Mouse (Mus musculus) T-helper 1 cell (primary cell): ENCODE measurements at regions not wholly inside any gene's neighbourhood (a gene's known extent, or its start where the extent isn't known, plus 50 kb on each side); places are given as distances from the start of the nearest gene placed in this dataset.

Source experiments
- in situ Hi-C: fragments of 300-600 bp; cut with MboI, MseI; formaldehyde crosslinking; loops from one replicate; pipeline ENCODE4 v1.15.1; 2025; ENCODE audit warnings: high pct_unique_total_duplicates

DNA sequence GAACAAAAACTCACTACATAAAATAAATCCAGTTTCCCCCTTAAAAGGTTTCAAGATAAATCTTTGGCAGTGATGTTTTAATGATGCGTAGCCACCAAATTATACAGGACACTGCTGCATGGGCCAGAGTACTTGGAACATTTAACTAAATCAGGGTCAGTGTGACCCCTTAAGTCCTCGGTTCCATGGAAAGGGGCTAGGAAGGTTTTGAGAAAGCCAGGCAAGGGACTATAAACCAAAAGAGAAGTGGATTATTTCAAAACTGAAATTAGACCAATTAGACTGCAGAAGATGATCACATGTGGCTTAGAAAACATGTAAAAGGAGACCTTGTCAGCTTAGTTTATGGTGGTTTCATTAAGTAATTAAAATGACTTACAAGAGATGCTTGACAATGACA, 276.6 kb upstream of the N6amt1 start:
- in situ Hi-C loops: no loop called here

DNA sequence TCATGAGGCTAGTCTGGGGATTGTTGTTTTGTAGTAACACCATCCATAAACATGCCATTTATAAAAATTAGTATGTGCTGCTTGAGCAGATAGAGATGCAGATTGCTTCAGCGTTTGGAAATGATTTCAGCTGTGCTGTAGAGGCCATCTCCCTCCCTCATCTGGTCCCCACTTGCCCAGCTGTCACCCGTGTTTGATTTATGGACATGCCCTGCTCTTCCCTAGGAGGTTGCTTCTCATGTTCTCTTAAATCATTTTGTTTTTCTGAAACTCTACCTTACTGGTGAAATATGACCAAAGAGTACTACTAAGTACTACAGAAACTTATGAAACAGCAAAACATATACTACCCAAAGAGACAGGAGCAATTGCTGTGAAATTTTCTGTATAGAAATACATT, 284.7 kb upstream of the N6amt1 start:
- in situ Hi-C loops: loop anchor here (10.0 kb wide), 1 partner anchor 176 kb away; no protein-coding TSS in a partner anchor

GRCm38 (mm10) chr16:87067981-87068380, 286.0 kb upstream of the N6amt1 start:
- in situ Hi-C loops: loop anchor here (10.0 kb wide), 1 partner anchor 177 kb away; no protein-coding TSS in a partner anchor

DNA sequence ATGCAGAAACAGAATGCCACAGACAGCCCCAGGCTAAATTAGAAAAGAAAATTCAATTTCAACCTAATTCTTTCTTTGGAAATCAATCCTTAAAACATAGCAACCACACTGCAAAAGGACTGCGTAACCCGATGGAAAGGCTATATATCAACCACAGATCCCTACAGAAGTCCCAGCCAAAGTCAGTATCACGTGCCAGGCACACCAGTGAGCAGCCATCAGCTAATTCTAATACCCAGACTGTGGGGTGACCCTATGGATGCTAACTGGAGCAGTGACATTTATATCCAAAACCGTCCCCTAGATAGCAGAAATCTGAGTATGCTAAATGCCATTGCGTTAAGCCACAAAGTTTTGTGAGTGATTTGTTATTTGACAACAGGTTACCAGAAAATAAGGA, 286.5 kb upstream of the N6amt1 start:
- in situ Hi-C loops: loop anchor here (10.0 kb wide), 1 partner anchor 177 kb away; no protein-coding TSS in a partner anchor

DNA sequence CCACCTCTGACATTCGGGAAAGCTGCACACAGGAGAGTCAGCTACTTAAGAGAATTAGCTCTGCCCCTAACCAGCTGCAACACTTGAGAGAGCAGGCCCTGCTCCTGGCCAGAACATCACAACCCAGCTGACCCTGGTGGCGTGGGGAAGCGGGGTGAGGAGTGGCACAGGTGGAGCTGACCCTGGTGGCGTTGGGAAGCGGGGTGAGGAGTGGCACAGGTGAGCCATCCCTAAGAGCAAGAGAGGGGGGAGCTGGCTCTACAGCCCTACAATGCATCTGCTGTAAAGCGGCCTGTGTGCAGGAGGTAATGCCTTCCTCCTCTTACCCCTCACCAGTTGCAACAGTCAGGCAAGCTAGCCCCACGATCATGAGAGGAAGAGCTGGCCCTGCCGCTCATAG, 293.5 kb upstream of the N6amt1 start:
- in situ Hi-C loops: loop anchor here (10.0 kb wide), 1 partner anchor 184 kb away; no protein-coding TSS in a partner anchor

DNA sequence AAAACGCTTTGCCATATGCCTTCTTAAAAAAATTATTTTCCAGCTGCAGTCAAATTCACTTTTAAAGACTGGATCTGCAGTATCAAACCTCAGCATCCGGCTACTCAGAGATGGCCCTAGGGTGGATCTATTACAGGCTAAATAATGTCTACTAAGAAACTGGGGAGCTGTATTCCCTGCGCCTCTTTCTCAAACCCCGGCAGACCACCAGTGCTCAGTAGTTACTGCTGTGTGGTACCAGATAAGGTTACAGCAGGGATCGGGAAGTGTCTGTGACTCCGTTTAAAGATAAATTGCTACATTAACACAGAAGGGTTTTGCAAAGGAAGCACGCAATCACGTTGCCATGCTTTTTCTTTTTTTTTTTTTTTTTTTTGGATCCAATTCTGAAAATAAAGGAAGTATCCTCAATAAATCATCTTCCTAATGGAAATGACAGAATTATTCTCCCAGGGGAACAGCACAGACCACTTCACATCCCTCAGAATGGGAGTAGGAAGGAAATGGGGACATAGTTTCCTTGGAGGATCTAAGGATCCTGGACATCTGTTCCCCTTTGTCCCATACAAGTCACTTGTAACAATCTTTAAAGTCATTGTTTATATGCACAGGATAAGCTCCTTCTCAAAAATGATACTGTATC, 304.1 kb upstream of the N6amt1 start:
- in situ Hi-C loops: no loop called here

DNA sequence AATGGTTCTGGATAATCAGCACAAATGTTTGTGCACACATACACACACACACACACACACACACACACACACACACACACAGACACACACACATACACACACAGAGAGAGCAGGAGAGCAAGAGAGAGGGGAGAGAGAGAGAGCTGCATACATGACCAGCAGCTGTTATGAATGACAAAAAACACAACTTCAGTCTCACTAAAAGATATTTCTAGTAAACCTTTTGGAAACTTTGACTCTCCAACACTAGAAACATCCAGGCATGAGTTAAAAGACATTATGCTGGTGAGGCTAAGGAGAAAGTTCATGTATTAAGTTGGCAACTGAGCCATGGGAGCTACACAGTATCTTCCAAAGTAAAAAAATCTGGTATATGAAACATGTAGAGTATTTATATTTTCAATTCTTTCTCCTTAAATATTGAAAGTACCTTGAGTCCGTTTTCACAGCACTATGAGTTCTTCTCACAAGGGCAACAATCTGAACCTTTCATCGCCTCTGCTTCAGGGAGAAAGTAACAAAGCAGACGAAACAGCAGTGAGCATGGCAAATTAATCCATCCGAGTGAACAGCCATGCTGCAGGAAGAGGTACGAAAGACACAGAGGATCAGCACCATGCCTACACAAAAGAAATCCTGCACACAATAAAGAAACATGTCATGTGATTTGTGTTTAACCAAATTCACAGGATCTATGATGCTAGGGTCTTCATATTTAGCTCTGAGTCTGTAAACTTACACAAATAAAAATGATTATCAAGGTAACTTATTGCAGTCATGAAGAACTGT, 309.0 kb upstream of the N6amt1 start:
- in situ Hi-C loops: no loop called here

GRCm38 (mm10) chr16:87043689-87044088, 310.3 kb upstream of the N6amt1 start:
- in situ Hi-C loops: no loop called here

DNA sequence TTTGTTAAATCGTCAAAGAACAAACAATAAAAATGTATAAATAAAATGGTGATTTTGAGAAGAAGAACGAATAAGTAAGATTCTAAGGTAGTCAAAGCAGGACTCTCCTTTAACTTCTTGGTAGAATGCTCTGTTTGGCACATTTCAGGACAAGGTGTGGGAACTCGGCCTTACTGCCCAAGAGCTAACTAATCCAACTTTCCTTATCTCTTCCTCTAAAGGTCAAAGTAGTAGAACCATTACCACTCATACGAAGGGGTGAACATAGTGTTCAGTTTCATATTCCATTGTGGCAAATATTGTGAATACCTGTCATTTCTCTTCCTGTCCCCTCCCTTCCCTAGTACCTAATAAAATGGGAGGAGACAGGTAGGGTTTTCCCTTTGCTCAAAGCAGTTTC, 313.6 kb upstream of the N6amt1 start:
- in situ Hi-C loops: no loop called here

DNA sequence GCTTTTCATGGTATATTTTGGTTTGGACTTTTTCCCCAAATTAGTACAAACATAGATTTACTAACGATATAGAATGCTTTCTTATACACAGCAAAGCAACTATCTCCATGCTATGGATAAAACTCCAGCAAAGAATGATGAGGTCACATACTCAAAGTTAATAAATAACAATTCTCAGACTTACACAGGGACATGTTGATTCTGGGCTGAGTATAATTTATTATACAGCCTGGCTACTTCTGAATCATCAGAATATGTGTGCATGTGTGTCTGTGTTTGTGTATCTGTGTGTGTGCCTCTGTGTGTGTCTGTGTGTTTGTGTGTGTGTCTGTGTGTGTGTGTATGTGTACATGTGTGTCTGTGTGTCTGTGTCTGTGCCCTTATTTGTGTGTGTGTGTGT, 314.1 kb upstream of the N6amt1 start:
- in situ Hi-C loops: no loop called here

DNA sequence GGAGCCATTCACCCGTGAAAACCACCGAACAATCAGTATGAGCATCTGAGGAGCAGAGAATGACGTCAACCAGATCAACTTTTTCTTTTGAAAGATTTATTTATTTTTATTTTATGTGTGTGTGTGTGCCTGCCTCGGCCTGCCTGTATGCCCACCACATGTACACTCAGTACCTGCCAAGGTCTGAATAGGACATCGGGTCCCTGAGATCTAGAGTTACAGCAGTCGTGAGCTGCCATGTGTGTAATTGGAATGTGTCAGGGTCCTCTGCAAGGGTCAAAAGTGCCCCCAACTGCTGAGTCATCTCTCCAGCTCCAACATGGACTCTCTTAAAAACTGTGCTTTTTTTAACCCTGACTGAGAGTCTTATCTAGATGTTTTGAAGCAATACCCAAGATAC, 316.9 kb upstream of the N6amt1 start:
- in situ Hi-C loops: no loop called here

DNA sequence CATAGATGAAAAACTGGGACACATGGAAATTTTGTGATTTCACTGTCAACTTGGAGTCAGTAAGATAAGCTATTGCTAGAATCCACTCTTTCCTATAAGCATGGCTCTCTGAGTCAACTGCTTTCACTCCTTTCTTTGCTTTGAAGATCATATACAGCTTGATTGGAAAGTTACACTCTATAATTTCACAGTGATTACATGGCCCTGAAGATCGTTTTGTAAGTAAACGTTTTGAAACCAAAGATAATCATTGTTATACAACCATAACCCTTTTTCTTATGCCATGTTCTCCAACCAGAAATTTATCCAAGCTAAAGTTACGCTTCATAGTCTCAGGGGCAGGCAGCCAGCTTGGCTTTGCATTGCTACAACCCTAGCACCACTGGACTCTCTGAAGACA, 322.1 kb upstream of the N6amt1 start:
- in situ Hi-C loops: no loop called here

GRCm38 (mm10) chr16:87028516-87029145, 325.4 kb upstream of the N6amt1 start:
- in situ Hi-C loops: no loop called here

DNA sequence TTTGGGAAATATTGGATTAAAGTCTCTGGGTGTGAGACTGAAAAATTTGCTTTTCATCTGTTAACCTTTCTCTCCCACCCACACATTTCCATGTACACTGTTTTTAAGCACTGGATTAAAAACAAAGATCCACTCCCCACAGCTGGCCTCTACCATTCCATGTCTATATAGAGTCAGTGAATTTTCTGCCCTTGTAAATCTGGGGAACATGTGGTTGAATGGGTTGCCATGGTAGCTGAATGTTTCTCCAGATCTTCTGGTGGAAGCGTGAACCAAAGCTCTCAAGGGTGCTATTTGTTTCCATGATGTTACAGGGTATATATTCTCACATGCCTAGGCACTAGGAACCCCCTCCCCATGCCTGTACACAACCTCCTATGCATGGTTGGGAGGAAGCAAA, 326.4 kb upstream of the N6amt1 start:
- in situ Hi-C loops: no loop called here

DNA sequence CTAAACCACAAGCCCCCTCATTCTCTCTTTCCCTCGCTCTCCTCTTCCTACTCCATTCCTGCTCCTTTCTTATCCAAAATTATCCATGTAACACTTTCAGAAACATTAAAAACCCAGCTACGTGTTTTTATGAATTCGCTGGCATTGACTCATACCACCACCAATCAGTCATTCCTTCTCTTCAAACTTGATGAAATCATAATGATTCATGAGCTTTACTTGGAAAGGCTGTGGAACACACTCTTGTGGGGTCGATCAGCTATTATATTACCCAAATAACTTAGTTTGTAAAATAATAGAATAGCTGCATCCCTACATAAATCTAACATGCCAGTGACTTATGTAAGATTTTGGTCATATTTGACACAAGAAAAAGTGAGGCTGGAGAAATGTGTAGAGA, 331.9 kb upstream of the N6amt1 start:
- in situ Hi-C loops: no loop called here

DNA sequence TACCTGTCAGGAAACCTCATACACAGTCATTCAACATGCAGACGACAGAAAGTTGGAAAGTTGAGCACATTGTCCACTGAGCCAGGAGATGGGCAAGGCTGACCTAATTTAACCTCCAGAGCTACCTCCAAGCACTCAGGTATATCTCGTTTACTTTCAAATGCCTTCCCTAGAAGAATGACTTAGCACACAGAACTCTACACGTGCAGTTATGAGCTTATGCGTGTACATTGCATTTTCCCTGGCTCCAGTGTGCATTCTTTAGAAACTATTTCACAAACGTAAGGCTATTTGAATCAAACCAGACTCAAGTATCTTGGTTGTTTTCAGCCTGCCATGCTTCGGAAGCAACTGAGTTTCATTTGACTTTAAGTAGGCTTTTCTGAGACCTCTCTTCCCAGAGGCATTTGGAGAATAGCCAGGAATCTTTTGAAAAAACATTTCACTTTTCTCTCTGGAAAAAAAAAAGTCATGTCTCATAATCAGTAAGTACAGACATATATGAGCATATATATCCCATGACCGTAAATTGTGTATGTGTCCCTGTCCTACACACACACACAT, 336.8 kb upstream of the N6amt1 start:
- in situ Hi-C loops: no loop called here

GRCm38 (mm10) chr16:87001579-87001978, 352.4 kb upstream of the N6amt1 start:
- in situ Hi-C loops: no loop called here

DNA sequence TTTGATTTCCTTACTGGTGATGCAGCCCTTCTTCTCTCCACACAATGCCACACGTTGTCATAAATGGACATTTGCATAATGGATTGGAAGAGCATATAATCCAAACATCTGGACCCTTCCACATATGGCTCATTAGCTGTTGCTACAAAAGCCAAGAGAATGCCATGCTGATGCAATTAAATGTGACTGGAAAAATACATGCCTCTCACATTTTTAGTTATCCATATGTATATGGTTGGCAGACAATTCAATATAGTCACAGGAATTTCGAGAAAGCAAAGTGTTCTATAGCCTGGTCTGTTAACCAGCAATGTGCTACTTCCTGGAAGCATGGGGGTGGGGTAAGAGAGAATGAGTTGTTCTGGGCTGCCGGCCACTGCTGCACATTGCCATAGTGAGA, 352.9 kb upstream of the N6amt1 start:
- in situ Hi-C loops: no loop called here

DNA sequence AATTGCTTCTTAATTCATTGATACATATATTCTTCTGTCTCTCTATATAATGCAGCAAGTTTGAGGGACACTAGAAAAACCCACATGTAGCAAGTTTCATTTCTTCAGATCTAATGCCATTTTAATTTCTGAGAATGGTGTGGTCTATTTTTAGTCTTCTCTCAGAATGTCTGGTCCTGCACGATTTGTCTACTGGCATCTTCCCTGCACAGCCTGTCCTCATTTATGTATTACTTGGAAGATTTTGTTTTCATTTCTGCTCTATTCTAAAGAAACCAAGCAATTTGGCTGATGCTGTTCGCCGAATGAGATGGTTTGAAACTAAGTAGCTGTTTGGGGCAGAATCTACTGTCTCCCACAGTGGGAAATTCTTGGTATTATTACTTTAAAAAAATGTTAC, 382.3 kb upstream of the N6amt1 start:
- in situ Hi-C loops: no loop called here

DNA sequence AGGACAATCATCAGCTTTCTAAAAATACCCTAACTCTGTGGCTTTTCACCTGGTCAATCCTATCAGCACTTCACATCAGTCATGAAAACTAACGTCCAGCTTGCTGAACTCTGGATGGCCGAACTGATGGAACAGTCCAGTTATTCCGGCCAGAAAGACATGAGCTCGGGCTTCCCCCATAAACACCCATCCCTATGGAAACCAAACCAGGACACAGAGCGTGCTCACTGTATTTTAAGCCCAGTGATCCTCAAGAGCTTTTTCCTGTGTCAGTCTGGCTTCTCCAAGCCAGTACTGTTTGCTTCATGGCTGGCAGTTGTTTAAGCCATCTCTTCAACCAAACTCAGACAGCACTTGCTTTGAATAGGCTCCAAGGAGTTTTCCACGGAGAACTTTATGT, 404.3 kb upstream of the N6amt1 start:
- in situ Hi-C loops: no loop called here

GRCm38 (mm10) chr16:86945531-86946144, 408.3 kb upstream of the N6amt1 start:
- in situ Hi-C loops: no loop called here

GRCm38 (mm10) chr16:86945058-86945457, 408.9 kb upstream of the N6amt1 start:
- in situ Hi-C loops: no loop called here
